Mouse (Mus musculus): ENCODE data around the gene Mrps34. TPM values are rescaled to one million over a fixed set of nuclear protein-coding genes. Genes with fewer than 3 reads are reported as not detected.
A peak's percentile ranks its signal among the peaks of the same experiment; 100 is the strongest.

Gene Mrps34
- polyA plus RNA-seq, 1 experiment from 2014 or later, result 94.8 TPM

- Histone ChIP-seq H3K27ac (ENCODE audit: low read length) (no peak overlapping the region), H3K4me3 (ENCODE audit: low read length) (no peak overlapping the region)
Observed at GRCm38 (mm10) chr17:24902671-24903474, 8.0 kb downstream of the Mrps34 start.

DNA sequence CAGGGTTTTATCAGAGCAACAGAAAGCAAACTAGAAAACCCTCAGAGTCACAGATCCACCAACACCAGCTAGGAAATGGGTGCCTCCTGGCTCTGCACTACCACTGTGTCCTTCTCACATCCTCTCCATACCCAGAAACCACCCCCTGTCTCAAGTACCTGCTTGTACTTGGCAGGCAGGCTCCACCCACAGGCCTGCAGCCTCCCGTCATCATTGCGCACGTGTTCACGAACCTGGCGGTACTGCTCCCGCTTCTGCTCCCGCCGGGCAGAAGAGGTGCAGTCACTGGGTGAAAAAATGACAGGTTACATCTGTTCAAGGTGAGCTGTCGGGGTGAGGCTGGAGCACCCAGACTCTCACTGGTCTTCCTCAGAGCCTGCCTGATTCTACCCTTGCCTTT lies 8.9 kb downstream of the Mrps34 start:
- Histone ChIP-seq H3K4me2 (ENCODE audit: low read depth, low read length) (no peak overlapping the region), H3K27me3 (ENCODE audit: control insufficient read depth, insufficient read depth, low read length) (no peaks in the 10 kb centered on the region), H3K4me3 (ENCODE audit: low read length) (no peak overlapping the region), H3K9ac (ENCODE audit: low read length) (no peak overlapping the region), H3K36me3 (ENCODE audit: control insufficient read depth, insufficient read depth) (peaks cover 75% of the 10 kb centered on the region), H3K9me3 (replicated peaks; ENCODE audit: control insufficient read depth, low read length) (no peaks in the 10 kb centered on the region), H3K27ac (ENCODE audit: low read length) (no peak overlapping the region), H3K4me1 (ENCODE audit: control insufficient read depth, insufficient read depth, low read length) (0 out of 2 replicates have a peak, but pooled peaks cover 3% of the 10 kb centered on the region)
- ATAC-seq (replicated peaks; ENCODE audit: extremely low read depth, insufficient read depth, low FRiP score), result no peak
- 82% methylated on average over 9 of the region's 9 CpGs for WGBS

More at GRCm38 (mm10) chr17:24902671-24903474, 8.0 kb downstream of the Mrps34 start:
- 72% methylated on average over 9 of the region's 9 CpGs for WGBS
- Histone ChIP-seq H3K9ac (ENCODE audit: low read length) (no peak overlapping the region), H3K4me1 (ENCODE audit: control insufficient read depth, insufficient read depth, low read length) (peaks cover 3% of the 10 kb centered on the region; the same call in 1 of the 2 replicates), H3K36me3 (ENCODE audit: control insufficient read depth, insufficient read depth) (peaks cover 72% of the 10 kb centered on the region), H3K4me2 (ENCODE audit: low read depth, low read length) (no peak overlapping the region), H3K9me3 (replicated peaks; ENCODE audit: control insufficient read depth, low read length) (no peaks in the 10 kb centered on the region), H3K27me3 (ENCODE audit: control insufficient read depth, insufficient read depth, low read length) (no peaks in the 10 kb centered on the region)
- no peak for ATAC-seq (replicated peaks; ENCODE audit: extremely low read depth, insufficient read depth, low FRiP score)

DNA sequence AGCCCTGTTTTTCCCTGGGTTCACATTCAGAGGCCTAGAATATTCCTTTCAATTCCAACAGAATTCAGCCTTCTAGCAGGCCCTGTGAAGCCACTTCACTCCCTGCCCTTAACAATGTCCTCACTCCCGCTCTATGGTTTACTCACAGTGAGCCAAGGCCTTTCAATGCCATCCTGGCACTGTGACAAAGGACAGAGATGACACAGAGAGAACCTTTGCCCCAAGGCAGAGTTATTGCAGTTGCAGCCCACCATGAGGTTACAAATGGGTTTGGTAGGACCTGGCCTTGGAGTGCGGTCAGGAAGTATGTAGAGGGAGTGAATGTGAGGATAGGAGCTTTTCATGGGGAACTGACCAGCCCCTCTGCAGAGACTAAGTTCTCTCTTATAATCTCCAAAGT lies 12.7 kb downstream of the Mrps34 start:
- Histone ChIP-seq H3K9me3 (replicated peaks; ENCODE audit: control insufficient read depth, low read length) (no peaks in the 10 kb centered on the region), H3K36me3 (ENCODE audit: control insufficient read depth, insufficient read depth) (peaks cover 59% of the 10 kb centered on the region), H3K9ac (ENCODE audit: low read length) (no peak overlapping the region), H3K4me1 (ENCODE audit: control insufficient read depth, insufficient read depth, low read length) (no peaks in the 10 kb centered on the region), H3K27me3 (ENCODE audit: control insufficient read depth, insufficient read depth, low read length) (no peaks in the 10 kb centered on the region), H3K4me2 (ENCODE audit: low read depth, low read length) (no peak overlapping the region), H3K27ac (ENCODE audit: low read length) (no peak overlapping the region), H3K4me3 (ENCODE audit: low read length) (no peak overlapping the region)
- no peak for ATAC-seq (replicated peaks; ENCODE audit: extremely low read depth, insufficient read depth, low FRiP score)
- 92% methylated on average over 2 of the region's 2 CpGs for WGBS

DNA sequence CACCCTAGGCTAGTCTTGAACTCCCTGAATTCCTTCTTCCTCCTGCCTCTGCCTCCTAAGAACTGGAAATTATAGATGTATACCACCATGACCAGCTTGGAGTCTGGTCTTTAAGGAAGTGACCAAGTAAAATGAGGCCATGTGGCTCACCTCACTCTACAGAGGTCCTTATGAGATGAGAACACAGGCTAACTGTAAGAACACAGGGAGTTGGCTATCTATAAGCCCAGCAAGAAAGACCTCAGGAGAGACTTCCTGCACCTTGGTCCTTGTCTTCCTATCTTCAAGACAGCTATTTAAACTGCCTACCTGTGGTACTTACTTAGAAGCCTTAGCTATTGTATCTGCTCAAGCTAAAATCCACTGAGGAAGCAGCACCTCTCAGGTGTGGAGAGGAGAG lies 19.1 kb downstream of the Mrps34 start:
- H3K27ac ChIP-seq (ENCODE audit: low read length), result no peak overlapping the region
- H3K9me3 ChIP-seq (replicated peaks; ENCODE audit: control insufficient read depth, low read length), result no peaks in the 10 kb centered on the region
- no peak for ATAC-seq (replicated peaks; ENCODE audit: extremely low read depth, insufficient read depth, low FRiP score)
- H3K4me1 ChIP-seq (ENCODE audit: control insufficient read depth, insufficient read depth, low read length), result no peaks in the 10 kb centered on the region
- no peaks in the 10 kb centered on the region for H3K27me3 ChIP-seq (ENCODE audit: control insufficient read depth, insufficient read depth, low read length)
- no peak overlapping the region for H3K4me2 ChIP-seq (ENCODE audit: low read depth, low read length)
- H3K4me3 ChIP-seq (ENCODE audit: low read length), result no peak overlapping the region
- H3K36me3 ChIP-seq (ENCODE audit: control insufficient read depth, insufficient read depth), result peaks cover 67% of the 10 kb centered on the region
- H3K9ac ChIP-seq (ENCODE audit: low read length), result no peak overlapping the region

DNA sequence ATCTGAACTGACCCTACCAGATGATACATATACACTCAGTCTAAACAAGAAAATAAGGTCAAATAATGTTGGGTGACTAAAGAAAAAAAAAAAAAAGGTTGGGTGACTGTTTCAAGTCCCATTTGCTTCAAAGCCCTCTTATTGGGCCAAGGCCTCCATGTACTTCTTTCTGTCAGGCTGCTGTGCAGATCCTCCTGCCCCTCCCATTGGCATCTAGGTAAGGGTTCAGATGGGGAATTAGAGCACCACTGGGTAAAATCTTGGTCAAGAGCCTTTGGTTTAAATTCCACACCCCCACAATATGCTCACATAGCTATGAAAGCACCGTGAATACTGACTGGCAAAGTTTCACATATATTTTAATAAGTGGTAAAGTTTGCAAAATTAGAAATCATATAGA lies 28.3 kb downstream of the Mrps34 start:
- H3K9me3 ChIP-seq (replicated peaks; ENCODE audit: control insufficient read depth, low read length), result no peaks in the 10 kb centered on the region
- no peak overlapping the region for H3K4me3 ChIP-seq (ENCODE audit: low read length)
- H3K27me3 ChIP-seq (ENCODE audit: control insufficient read depth, insufficient read depth, low read length), result no peaks in the 10 kb centered on the region
- H3K27ac ChIP-seq (ENCODE audit: low read length), result no peak overlapping the region
- ATAC-seq (replicated peaks; ENCODE audit: extremely low read depth, insufficient read depth, low FRiP score), result no peak
- peaks cover 62% of the 10 kb centered on the region for H3K36me3 ChIP-seq (ENCODE audit: control insufficient read depth, insufficient read depth)
- H3K9ac ChIP-seq (ENCODE audit: low read length), result no peak overlapping the region
- no peak overlapping the region for H3K4me2 ChIP-seq (ENCODE audit: low read depth, low read length)
- no peaks in the 10 kb centered on the region for H3K4me1 ChIP-seq (ENCODE audit: control insufficient read depth, insufficient read depth, low read length)
- WGBS, result 94% methylated on average over 1 of the region's 1 CpGs

- H3K4me2 ChIP-seq (ENCODE audit: low read depth, low read length), result no peak overlapping the region
- H3K4me1 ChIP-seq (ENCODE audit: control insufficient read depth, insufficient read depth, low read length), result peaks cover 7% of the 10 kb centered on the region
- no peak overlapping the region for H3K4me3 ChIP-seq (ENCODE audit: low read length)
- 74% methylated on average over 1 of the region's 1 CpGs for WGBS
- no peaks in the 10 kb centered on the region for H3K27me3 ChIP-seq (ENCODE audit: control insufficient read depth, insufficient read depth, low read length)
- no peak for ATAC-seq (replicated peaks; ENCODE audit: extremely low read depth, insufficient read depth, low FRiP score)
- H3K27ac ChIP-seq (ENCODE audit: low read length), result no peak overlapping the region
- peaks cover 20% of the 10 kb centered on the region for H3K36me3 ChIP-seq (ENCODE audit: control insufficient read depth, insufficient read depth)
- H3K9me3 ChIP-seq (replicated peaks; ENCODE audit: control insufficient read depth, low read length), result no peaks in the 10 kb centered on the region
- H3K9ac ChIP-seq (ENCODE audit: low read length), result no peak overlapping the region
Observed at GRCm38 (mm10) chr17:24929506-24929905, 34.6 kb downstream of the Mrps34 start.

DNA sequence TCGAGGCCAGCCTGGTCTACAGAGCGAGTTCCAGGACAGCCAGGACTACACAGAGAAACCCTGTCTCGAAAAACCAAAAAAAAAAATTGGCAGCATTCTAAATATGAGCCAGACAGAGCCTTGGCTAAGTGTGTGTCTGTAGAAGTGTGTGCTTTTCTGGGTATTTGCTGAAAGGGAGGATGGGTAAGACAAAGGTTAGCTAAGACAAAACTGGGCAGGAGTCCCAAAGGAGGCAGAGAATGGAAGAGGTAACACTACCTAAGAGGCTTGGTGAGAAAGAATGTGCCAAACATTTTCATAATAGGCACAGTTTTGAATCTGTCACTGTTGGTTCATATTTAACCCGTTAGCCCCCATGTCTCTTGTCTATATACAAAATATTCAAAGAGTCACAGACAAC lies 37.5 kb downstream of the Mrps34 start:
- Histone ChIP-seq H3K4me3 (ENCODE audit: low read length) (no peak overlapping the region), H3K9me3 (replicated peaks; ENCODE audit: control insufficient read depth, low read length) (no peaks in the 10 kb centered on the region), H3K27me3 (ENCODE audit: control insufficient read depth, insufficient read depth, low read length) (no peaks in the 10 kb centered on the region), H3K9ac (ENCODE audit: low read length) (no peak overlapping the region), H3K27ac (ENCODE audit: low read length) (no peak overlapping the region), H3K4me2 (ENCODE audit: low read depth, low read length) (no peak overlapping the region), H3K4me1 (ENCODE audit: control insufficient read depth, insufficient read depth, low read length) (peaks cover 21% of the 10 kb centered on the region), H3K36me3 (ENCODE audit: control insufficient read depth, insufficient read depth) (peaks cover 5% of the 10 kb centered on the region)
- 89% methylated on average over 4 of the region's 4 CpGs for WGBS
- ATAC-seq (replicated peaks; ENCODE audit: extremely low read depth, insufficient read depth, low FRiP score), result no peak

GRCm38 (mm10) chr17:24933163-24933562 lies 38.2 kb downstream of the Mrps34 start:
- Histone ChIP-seq H3K27ac (ENCODE audit: low read length) (no peak overlapping the region), H3K27me3 (ENCODE audit: control insufficient read depth, insufficient read depth, low read length) (no peaks in the 10 kb centered on the region), H3K36me3 (ENCODE audit: control insufficient read depth, insufficient read depth) (no peaks in the 10 kb centered on the region), H3K4me1 (ENCODE audit: control insufficient read depth, insufficient read depth, low read length) (peaks cover 21% of the 10 kb centered on the region), H3K9ac (ENCODE audit: low read length) (no peak overlapping the region), H3K4me3 (ENCODE audit: low read length) (no peak overlapping the region), H3K4me2 (ENCODE audit: low read depth, low read length) (no peak overlapping the region), H3K9me3 (replicated peaks; ENCODE audit: control insufficient read depth, low read length) (no peaks in the 10 kb centered on the region)
- WGBS, result 77% methylated on average over 4 of the region's 4 CpGs
- ATAC-seq (replicated peaks; ENCODE audit: extremely low read depth, insufficient read depth, low FRiP score), result no peak

GRCm38 (mm10) chr17:24934926-24935325 lies 40.0 kb downstream of the Mrps34 start:
- no peak for ATAC-seq (replicated peaks; ENCODE audit: extremely low read depth, insufficient read depth, low FRiP score)
- H3K27ac ChIP-seq (ENCODE audit: low read length), result no peak overlapping the region
- no peaks in the 10 kb centered on the region for H3K36me3 ChIP-seq (ENCODE audit: control insufficient read depth, insufficient read depth)
- peak overlapping the region; percentile 90 for H3K9ac ChIP-seq (ENCODE audit: low read length)
- no peaks in the 10 kb centered on the region for H3K27me3 ChIP-seq (ENCODE audit: control insufficient read depth, insufficient read depth, low read length)
- 26% methylated on average over 4 of the region's 4 CpGs for WGBS
- H3K4me2 ChIP-seq (ENCODE audit: low read depth, low read length), result peak overlapping the region; percentile 83
- peak overlapping the region; percentile 94 for H3K4me3 ChIP-seq (ENCODE audit: low read length)
- H3K4me1 ChIP-seq (ENCODE audit: control insufficient read depth, insufficient read depth, low read length), result peaks cover 18% of the 10 kb centered on the region
- H3K9me3 ChIP-seq (replicated peaks; ENCODE audit: control insufficient read depth, low read length), result no peaks in the 10 kb centered on the region
